Mouse (Mus musculus): ENCODE data around the gene Myo1f.

Gene Myo1f

DNA sequence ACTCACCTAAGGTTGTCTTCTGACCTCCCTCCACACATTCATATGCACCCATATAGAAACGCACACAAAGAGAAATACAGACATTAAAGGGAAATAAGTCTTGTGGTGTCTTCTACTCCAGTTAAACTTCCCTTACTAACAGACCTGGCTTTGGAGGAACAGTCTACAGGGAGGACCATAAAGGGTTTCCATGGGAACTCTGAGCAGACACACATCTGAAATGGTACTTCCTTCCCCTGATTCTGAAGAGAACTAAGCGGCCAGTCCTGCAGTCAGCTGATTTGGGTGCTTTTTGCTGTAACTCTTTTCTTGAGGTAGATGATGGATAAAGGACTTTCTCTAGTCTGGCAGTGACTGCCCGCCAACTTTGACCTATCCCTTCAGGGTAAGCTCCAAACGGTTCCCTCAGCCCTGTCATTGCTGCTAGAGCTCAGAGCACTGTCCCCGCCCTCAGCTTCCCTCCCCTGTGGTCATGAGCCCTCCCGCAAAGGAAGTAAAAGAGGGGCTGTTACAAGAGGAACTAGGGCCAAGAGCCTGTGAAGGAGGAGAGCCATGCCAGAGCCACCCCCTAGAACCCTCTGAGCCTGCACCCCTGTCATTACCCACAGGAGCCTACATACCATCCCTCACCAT, at the start of gene Myo1f:
Gene Myo1f (plus strand): TSS at position 485 of the 633 bp plus-strand sequence.
- no peak for DNase-seq

DNA sequence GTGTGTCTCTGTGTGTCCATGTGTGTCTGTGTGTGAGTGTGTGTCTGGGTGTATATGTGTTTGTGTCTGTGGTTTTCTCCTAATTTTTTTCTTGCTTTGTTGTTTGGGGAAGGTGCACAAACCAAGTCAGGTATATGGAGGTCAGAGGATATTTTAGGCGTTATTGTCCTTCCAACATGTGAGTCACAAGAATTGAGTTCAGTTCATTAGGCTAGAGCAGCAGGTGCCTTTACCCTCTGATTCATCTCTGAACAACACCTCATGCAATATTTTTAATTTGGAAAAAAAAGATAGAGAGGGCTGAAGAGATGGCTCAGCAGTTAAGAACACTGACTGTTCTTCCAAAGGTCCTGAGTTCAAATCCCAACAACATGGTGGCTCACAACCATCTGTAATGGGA, 47.1 kb upstream of the Myo1f start:
- no peak for DNase-seq

DNA sequence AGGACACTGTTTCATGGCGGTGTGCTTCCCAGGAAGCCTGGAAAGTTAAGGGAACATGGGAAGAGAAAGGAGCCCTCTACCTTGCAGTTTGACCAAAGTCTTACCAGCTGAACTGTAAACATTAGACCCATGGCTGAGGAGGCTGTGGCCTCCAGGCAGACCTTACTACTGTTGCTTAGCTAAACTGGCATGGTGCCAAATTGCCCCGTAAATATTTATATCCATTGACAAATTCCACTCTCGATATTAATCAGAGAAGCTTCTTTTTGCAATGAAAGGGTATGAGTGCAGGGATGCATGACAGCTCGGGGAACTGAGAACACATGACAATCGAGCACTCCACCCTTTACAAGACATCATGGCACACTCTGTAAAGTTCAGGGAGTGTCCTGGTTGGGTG, 45.3 kb upstream of the Myo1f start:
- DNase-seq, result no peak

DNA sequence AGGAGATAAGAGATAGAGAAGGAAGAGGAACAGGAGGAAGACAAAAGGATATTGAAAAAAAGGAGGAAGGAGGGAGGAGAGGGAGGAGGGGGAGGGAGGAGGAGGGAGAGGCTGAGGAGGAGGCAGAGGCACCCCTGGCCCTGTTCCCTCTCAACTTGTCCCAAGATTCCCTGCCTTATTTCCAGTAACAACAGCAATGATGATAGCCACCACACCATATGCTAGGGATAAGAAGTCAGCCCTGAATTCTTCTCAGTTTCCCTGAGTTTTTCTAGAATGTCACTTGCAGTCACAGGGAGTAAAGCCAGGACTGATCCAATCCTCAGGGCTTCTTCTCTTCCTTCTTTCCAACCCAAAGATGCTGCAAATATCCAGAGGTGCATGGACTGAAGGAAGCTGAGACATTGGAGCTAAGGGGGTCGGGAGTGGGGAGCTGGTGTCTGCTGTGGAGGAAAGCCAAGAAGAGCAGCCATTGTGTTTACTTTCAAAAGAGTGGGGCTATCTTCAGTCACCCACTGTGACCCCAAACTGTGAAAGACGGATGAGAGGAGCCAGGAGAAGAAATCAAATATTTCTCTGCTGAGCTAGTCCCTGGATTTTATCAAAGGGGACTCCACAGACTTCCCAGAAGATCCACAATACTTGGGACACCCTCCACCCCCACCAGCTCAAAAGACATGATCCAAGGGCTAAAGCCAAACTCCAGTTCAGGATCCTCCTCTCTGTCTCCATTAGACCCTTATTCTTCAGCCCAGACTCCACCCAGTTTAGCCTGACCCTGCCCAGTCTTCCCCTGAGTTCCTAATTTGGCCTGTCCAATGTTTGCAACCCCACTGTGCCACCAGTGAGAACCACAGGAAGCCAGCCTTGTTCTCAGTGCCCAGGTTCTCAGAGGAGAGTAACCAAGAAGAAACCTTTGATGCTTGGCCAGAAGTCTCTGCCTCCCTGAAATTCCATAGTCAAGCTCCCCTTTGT, 42.8 kb upstream of the Myo1f start:
- DNase-seq, result no peak

DNA sequence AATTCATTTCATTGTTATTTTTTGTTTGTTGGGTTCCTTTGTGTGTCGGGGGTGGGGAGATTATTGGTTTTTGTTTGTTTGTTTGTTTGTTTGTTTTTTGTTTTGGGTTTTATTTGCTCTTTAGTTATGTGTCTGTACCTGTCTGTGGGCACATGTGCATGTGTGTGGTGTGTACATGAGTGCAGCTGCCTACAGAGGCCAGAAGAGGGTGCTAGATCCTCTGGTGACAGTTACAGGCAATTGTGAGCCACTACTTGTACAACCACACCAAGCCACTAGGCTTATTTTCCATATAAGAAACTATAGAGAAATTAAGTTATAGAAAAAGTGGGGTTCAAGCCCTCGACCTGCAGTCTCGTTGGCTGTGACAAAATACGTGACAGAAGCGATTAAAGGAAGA, 41.6 kb upstream of the Myo1f start:
- DNase-seq, result no peak

DNA sequence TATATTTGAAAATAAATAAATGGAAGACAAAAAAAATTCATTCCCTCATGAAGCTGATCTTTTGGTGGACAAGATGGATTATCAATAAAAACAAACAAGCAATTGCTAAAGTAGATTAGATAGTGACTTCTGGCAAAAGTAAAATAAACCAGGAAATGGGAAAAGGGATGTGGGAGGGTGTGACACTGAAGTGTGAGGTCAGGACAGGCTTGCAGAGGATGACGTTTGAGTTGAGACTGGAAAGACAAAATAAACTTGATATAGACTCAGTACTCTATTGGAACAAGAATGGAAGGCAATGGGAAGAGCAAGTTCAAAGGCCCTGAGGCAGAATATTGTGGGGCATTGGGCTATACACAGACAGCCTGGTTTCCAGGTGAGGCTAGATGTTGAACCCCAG, 35.1 kb upstream of the Myo1f start:
- DNase-seq, result no peak

DNA sequence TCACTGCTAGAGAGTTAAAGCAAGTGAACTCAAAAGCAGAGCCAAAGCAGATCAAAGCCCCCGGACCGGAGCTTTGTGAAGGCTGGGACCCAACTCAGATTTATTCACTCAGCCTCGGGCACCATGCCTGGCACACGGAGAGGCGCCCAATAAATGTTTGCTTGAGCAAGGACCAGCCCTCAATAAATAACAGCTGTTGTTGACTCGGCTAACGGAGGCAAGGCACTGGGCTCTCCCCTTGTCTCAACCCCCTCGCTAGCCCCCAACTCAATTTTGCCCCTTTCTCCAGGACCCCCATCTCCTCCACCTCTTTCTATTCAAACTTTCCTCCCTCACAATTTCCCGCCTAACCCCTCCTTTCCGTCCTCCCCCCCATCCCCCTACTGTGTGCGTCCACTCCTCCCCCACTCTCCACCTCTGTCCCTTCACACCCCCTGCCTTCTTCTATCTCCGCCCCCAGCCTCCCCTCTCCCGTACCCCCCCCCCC, 32.0 kb upstream of the Myo1f start:
- DNase-seq, result peak; percentile 42

DNA sequence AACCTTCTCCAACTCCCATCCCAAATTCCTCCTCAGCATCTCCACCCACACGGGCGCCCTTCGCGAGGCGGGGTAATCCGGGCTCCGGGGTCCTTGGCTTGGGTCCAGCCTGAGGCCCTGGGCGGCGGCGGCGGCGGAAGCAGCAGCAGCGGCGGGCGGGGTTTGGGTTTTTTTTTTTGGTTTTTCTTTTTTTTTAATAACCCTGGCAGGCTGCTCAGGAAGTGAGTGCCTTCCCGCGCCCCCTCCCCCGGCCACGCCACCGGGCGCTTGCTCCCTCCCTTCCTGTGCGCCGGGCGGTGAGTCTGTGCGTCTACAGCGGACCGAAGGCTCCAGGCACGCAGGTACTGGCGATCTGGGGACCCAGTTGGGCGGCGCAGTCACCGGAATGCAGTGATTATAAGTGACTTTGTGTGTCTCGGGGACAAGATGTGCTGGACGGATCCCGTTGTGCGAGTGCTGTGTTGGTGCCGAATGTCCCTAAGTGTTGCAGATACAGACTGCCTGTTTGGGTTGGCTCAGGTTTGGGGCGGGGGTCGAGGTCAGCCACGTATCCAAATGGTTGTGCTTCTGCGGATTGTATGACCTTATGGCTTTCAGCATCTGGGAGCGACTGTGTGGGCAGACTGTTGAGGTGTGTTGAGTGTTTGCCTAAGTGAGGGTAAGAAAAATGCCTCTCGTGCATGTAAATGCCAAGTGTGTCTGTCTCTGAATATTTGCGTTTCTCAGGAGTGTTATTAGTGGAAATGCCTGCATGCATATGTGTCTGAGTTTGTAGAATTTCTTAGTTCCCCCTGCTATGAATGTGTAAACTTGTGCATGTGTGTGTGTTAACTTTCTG, 31.4 kb upstream of the Myo1f start, which contains the start of gene Adamts10:
Gene Adamts10 (plus strand): TSS at position 287 of the 838 bp plus-strand sequence.
- DNase-seq, result peak; percentile 89

DNA sequence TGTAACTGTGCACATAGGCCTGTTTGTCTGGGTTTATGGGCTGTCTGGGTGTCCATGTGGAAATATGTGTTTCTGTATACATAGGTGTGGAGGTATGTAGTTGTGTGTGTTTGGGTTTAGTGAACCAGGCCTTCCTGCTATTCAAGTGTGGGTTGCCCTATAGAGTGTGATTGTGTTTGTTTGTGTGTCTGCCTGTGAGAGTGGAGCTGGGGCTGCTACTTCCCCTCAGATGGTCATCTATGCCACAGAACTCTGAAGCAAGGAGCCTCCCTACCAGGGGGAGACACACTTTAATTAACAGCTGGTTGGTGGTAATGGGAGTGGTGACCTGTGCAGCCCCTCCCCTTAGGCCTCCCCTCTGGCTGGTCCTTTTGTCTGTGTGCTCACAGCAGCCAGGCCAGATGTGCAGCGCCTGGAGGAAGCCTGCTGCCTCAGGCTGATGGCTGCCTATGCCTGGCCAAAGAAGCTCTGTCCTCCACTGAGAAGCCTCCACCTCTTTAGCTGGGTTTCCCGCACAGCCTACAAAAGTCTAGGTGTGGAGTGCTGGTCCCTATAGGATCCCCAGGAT, 30.6 kb upstream of the Myo1f start:
- DNase-seq, result peak; percentile 66

DNA sequence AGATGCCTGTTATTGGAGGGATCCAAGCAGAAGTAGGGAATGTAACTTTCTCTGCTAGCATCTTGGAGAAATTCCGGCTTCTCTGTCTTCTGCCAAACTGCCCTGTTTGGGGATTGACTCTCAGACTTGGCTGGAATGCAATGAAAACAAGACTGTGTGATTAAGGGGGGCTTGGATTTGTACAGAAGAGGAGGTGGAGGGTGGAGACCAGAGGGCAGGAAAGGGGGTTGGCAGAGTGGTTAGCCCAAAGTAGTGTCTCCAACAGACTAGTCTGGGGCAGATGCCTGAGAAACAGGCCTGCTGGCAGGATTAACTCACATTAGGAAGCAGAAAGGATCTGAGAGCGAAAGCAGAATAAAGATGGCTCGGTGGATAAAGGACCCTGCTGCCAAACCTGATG, 29.0 kb upstream of the Myo1f start:
- no peak for DNase-seq

DNA sequence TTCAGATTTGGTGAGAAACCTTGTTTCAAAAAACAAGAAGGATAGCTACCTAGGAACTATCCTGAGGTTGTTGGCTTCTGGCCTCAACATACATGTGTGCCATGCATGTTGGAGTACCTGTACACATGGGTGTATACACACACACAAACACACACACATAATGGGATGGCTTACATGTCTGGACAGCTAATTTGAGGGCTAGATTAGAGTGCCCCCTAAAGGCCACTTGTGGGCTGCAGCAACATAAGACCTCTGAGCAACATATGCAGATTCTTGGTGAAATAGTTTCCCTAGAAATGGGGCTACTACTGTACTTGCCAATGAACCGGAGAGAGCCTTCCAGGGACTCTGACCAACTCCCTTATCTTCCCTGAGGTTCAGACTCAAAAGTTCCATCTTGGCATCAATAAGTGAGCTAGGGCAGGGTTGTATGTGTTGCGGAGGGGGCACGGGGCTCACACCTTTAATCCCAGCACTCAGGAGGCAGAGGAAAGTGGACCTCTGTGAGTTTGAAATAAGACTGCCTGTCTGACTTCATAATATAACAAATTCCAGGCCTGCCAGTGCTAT, 16.3 kb upstream of the Myo1f start:
- peak; percentile 58 for DNase-seq

DNA sequence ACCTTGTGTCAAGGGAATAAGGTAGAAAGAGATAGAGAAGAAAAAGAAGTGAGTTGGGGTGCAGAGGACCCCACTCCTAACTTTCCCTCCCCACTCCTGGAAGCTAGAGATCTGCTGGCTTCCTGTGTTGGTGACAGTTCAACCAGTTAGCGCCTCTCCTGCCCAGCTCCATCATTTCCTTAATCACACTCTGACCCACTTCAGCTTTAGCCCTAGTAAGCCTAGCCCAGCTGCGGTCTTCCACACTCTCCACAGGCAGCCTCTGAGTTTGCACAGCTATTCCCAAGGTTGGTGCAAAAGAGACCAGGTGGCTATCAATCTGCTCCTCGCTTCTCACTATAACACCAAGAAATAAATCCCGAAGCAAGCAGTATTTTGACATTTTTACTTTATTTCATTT, 15.6 kb upstream of the Myo1f start:
- DNase-seq, result no peak

DNA sequence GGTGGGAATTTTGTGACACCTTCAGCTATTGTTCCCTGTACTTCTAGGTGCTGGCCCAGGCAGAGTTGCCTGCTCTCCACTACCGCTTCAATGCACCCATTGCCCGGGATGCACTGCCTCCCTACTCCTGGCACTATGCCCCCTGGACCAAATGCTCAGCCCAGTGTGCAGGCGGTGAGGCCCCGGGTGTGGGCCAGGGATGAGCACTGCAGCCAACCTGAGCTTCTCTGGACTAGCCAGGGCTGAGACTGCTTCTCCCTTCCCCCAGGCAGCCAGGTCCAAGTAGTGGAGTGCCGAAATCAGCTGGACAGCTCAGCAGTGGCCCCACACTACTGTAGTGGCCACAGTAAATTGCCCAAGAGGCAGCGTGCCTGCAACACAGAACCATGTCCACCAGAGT, 6.3 kb upstream of the Myo1f start:
- no peak for DNase-seq

DNA sequence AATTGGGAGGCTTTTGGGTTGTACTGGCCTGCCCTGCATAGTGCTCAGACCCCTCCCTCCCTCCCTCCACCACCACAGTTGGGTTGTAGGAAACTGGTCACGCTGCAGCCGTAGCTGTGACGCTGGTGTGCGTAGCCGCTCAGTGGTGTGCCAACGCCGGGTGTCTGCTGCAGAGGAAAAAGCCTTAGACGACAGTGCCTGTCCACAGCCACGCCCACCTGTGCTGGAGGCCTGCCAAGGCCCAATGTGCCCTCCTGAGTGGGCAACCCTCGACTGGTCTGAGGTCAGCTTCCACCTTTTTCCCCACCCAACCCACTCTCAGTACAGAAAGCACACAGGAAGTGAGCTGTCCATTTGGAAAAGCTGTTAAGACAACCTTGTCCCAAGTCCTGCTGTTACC, 5.1 kb upstream of the Myo1f start:
- DNase-seq, result no peak

DNA sequence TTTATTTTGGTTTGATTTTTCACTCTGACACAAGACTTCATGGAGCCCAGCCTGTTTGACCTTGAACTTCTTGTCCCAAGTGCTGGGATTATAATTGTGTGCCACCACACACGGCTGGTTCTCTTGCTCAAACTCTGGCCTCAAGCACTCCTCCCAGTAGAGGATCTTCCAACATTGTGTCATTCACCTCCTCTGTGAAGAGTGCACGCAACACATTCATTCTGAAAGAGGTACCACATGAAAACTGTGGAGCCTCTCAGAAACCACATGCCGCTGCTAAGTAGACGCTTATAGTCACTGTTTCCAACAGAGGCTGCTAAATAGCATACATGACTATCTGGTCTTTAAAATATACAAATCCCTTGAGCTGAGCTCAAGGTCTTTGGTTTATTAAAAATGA, 3.4 kb upstream of the Myo1f start:
- DNase-seq, result no peak

DNA sequence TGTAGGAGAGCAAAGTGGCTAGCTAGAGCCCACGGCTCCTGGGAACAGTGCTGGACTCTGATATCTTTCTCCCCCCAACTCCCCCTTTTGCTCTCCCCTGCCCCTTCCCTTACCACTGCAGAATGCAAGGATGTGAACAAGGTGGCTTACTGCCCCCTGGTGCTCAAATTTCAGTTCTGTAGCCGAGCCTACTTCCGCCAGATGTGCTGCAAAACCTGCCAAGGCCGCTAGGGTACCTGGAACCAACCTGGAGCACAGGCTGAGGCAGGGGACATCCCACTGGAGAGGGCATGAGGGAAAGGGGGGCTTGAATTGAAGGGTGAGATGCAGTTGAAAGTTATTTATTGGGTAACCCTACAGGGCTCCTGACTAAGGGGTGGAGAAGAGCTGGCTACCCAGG, 2.5 kb upstream of the Myo1f start:
- DNase-seq, result peak; percentile 70

DNA sequence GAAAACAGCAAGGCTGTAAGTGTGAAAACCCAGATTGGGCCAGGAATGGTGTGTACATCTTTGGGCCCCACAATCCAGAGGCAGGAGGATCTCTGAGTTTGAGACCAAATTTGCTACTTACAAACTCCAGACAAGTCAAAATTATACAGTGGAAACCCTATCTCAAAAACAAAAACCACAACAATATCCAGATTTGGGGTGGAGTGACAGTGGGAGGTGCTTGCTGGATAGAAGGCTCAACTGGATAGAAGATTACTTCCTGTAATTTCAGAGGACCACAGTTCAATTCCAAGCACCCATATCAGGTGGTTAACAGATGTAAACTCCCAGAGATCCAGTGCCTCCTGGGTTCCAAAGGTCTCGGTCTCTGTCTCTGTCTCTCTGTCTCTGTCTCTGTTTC, 971 bp upstream of the Myo1f start:
- DNase-seq, result no peak

DNA sequence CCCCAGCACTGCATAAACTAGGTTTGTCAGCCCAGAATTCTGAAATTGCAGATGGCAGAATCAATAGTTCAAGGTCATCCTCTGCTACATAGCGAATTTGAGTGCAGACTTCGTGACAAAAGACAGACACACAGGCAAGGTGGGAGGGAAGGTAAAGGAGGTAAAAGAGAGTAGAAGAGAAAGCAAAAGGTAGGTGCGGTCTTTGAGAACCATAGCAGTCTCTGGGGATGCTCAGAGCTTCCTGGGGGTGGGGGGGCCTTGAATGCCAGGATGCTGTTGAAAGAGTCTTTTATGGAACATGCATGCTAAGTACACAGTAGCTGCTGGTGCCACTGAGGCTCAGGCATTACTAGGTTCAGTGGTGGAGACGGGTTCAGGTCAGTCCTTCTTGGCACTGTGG, 2.4 kb downstream of the Myo1f start:
- no peak for DNase-seq

DNA sequence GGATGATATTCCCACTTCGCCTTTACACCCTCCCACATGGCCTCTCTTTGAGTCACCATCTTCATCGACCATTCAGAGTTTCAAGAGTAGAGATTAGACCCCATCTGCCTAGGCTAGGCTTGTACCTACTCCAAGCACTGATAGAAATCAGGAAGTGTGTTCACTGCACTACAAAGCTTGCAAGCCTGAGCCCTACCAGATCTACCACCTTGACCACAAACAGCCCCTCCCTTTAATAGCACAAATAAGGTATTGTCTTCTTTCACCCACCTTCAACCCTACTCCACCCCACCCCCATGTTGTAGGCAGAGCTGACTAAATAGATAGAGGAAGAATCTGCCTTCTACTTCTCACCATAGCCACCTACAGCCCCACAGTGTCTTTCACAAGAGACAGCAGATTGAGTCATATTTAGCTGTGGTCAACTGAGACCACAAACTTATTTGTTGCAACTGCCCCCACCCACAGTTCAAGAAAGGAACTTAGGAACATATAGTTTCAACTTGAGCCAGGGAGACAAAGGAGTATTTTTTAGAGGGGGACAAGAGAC, 8.1 kb downstream of the Myo1f start:
- no peak for DNase-seq

DNA sequence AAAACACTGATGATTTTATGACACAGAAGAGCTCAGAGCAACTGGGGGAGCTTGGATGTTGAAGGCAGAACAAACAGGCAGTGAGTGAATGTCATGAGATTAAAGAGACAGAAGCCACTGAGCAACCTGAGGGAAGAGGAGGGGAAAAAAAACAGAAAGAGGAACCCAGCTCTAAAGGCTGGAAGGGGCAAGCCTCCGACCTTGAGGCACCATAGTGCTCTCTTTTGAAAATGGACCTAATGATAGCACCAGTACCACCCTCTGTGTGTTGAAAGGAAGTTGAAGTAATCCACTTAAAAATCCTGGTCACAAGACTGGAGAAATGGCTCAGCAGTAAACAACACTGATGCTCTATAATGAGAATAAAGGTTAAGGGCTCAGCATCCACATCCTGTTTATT, 9.1 kb downstream of the Myo1f start:
- no peak for DNase-seq

DNA sequence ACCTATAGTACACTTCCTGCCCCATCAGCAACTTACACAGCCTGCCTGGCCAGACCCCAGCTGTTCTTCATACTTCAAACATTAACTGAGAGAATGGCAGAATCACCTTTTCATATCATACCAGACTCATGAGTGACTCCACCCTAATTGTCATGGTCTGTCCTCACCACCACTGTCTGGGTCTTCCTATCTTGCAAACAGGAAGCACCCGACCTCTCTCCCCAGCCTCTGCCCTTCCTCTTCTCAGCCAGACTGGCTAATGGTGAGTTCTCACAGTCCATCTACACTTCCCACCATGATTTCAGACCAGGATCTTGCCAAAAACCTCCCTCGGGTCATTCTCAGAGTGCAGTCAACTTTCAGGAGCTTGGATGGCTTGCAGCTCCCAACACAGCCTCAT, 10.7 kb downstream of the Myo1f start:
- no peak for DNase-seq

DNA sequence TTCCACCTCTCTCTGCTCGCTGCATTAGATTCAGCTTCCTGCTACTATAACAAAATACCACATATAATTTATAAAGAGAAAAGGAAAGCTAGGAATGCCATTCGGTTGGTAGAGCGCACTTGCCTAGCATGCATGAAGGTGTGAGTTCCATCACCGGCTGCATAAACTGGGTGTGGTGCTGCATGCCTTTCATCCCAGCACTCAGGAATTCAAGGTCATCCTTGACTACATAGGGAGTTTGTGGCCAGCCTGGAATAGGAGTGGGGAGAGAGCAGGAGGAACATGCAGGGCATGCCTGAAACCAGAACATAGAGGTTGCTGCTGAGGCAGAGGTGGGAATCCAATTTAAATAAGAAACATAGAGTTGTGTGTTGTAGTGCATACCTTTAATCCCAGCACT, 28.6 kb downstream of the Myo1f start:
- DNase-seq, result no peak
